Mouse (Mus musculus) lung, postnatal 0 days (tissue): ENCODE measurements around the gene Fryl.

ENCODE experiments used
- CTCF ChIP-seq: IDR thresholded peaks from 2 replicates; pipeline ENCODE4 v1.5.1; 2016; ENCODE audit warnings: antibody characterized with exemption, mild to moderate bottlenecking
- EP300 ChIP-seq: IDR thresholded peaks from 2 replicates; pipeline ENCODE4 v1.6.1; 2016; ENCODE audit warnings: antibody characterized with exemption, mild to moderate bottlenecking, control low read depth

DNA sequence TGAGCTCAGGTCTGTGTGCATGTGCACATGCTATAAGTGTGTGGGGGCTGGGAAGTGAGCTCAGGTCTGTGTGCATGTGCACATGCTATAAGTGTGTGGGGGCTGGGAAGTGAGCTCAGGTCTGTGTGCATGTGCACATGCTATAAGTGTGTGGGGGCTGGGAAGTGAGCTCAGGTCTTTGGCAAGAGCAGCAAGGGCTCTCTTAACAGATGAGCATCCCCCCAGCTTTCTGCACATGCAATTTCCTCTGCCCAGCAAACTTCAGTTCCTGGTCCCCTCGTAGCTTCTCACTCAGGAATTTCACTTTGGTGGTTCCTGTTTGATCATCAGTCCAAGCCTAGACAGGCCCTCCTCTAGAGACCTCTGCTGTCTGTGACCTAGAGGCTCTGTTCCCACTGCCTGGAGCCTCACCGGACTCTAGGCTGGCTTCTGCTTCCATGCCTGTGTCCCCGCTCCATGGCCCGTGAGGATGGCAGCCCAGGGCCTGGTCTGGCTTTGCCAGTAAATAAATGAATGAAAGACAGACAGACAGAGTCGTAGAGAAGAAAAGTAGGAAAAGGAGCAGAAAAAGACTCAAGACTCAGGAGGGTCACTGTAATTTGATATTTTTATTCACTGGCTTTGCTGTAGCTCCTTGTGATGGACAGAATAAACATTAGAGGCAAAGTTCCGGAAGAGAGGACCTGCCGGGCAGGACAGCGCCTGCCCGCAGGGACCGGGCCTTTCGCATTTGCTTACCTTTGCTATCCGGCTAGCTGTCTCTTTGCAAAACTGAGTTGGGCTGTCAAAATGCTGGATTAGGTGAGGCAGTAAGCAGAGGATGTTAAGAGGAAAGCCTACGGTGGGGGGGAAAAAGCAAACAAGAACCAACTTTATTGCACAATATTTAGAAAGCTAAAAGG, 192.4 kb downstream of the Fryl start:
- TF ChIP-seq CTCF (no peak), EP300 (no peak)
